Mouse (Mus musculus) myocyte (in vitro differentiated cells): ENCODE results near the gene Nkiras2.
"Not testable (repeated sequence)": the region's sequence is repeated elsewhere in the genome, so short reads cannot be mapped to it uniquely, and the experiment has no call there.

Experiments used
- CEBPB ChIP-seq: IDR thresholded peaks from 2 replicates; pipeline ENCODE4 v1.6.1; 2011; ENCODE audit warnings: mild to moderate bottlenecking, moderate library complexity; ENCODE audit not compliant: poor library complexity, insufficient read depth, severe bottlenecking
- E2F4 ChIP-seq: IDR thresholded peaks from one replicate; pipeline ENCODE4 v1.6.1; 2011; ENCODE audit warnings: mild to moderate bottlenecking, control low read depth, moderate library complexity; ENCODE audit not compliant: insufficient read depth
- MAX ChIP-seq: IDR thresholded peaks from one replicate; pipeline ENCODE4 v1.6.1; 2011; ENCODE audit warnings: low read depth, mild to moderate bottlenecking, control low read depth
- MYOD1 ChIP-seq, 3 experiments: IDR thresholded peaks; one replicate each; pipeline ENCODE4 v1.6.1; 2011; ENCODE audit warnings: control low read depth in 2 of 3, low read depth in 2 of 3, mild to moderate bottlenecking in 2 of 3, moderate library complexity in 1 of 3; ENCODE audit not compliant: insufficient read length in 2 of 3, control insufficient read depth in 1 of 3
- MYOG ChIP-seq, 3 experiments: IDR thresholded peaks; one replicate each; pipeline ENCODE4 v1.6.1; 2011; ENCODE audit warnings: control low read depth in 2 of 3, low read depth in 2 of 3, mild to moderate bottlenecking in 2 of 3; ENCODE audit not compliant: insufficient read length in 2 of 3, control insufficient read depth in 1 of 3, insufficient read depth in 1 of 3
- POLR2A ChIP-seq: IDR thresholded peaks from one replicate; pipeline ENCODE4 v1.6.1; 2011; ENCODE audit warnings: low read depth, mild to moderate bottlenecking, control low read depth, moderate library complexity; ENCODE audit not compliant: insufficient read length
- POLR2AphosphoS2 ChIP-seq: IDR thresholded peaks from one replicate; pipeline ENCODE4 v1.6.1; 2011; ENCODE audit warnings: low read depth, control low read depth; ENCODE audit not compliant: insufficient read length
- REST ChIP-seq: IDR thresholded peaks from one replicate; pipeline ENCODE4 v1.6.1; 2011; ENCODE audit warnings: mild to moderate bottlenecking, control low read depth, moderate library complexity; ENCODE audit not compliant: insufficient read depth, insufficient read length
- SRF ChIP-seq: IDR thresholded peaks from one replicate; pipeline ENCODE4 v1.6.1; 2011; ENCODE audit warnings: low read depth; ENCODE audit not compliant: control insufficient read depth, insufficient read length
- TCF12 ChIP-seq: IDR thresholded peaks from one replicate; pipeline ENCODE4 v1.6.1; 2011; ENCODE audit warnings: mild to moderate bottlenecking, control low read depth; ENCODE audit not compliant: poor library complexity, insufficient read depth, severe bottlenecking
- TCF3 ChIP-seq: IDR thresholded peaks from one replicate; pipeline ENCODE4 v1.6.1; 2011; ENCODE audit warnings: low read depth, control low read depth; ENCODE audit not compliant: insufficient read length
- USF1 ChIP-seq: IDR thresholded peaks from one replicate; pipeline ENCODE4 v1.6.1; 2011; ENCODE audit warnings: low read depth, mild to moderate bottlenecking, control low read depth, moderate library complexity

DNA sequence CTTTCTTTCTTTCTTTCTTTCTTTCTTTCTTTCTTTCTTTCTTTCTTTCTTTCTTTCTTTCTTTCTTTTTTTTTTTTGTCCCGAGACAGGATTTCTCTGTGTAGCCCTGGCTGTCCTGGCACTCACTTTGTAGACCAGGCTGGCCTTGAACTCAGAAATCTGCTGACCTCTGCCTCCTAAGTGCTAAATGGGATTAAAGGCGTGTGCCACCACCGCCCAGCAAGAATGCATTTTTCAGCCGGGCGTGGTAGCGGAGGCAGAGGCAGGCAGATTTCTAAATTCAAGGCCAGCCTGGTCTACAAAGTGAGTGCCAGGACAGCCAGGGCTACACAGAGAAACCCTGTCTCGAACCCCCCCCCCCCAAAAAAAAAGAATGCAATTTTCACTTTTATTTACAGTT is 2.2 kb upstream of the Nkiras2 start:
- TF ChIP-seq POLR2A; MAX; TCF3; E2F4; MYOG (IDR thresholded peaks at IDR 0.05; ENCODE audit: control insufficient read depth in 1 of 3, insufficient read depth in 1 of 3, insufficient read length in 2 of 3, low read depth in 2 of 3); CEBPB; TCF12; USF1; POLR2AphosphoS2; MYOD1 (IDR thresholded peaks at IDR 0.05; ENCODE audit: control insufficient read depth in 1 of 3, insufficient read length in 2 of 3, low read depth in 2 of 3); SRF; REST: not testable (repeated sequence)
